Mouse (Mus musculus): ENCODE measurements around the gene Inhbc.
"Not testable (repeated sequence)": the region's sequence is repeated elsewhere in the genome, so short reads cannot be mapped to it uniquely, and the experiment has no call there.

Gene Inhbc

GRCm38 (mm10) chr10:127325454-127326016 is 44.7 kb downstream of the Inhbc start:
- no peak for DNase-seq

DNA sequence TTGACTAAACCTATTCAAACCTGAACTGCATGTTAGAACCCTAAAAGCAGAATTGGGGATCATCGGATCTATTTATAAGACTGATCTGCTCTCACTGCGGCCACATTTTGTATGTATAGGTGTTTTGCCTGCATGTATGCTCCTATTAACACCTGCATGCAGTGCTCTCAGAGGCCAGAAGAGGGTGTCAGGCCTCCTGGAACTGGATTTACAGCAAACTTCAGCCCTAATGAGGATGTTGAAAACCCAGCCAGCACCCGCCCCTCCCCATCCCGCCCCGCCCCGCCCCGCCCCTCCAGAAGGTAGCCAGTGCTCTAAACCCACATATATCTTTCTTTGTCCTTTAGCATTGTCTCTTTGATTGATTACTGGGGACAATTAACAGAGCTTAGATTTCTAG is 45.7 kb downstream of the Inhbc start:
- DNase-seq, result peak; percentile 53

GRCm38 (mm10) chr10:127323131-127323855 is 46.9 kb downstream of the Inhbc start:
- no peak for DNase-seq

- DNase-seq, result no peak
Measured at GRCm38 (mm10) chr10:127322669-127323068, 47.6 kb downstream of the Inhbc start.

- no peak for DNase-seq
Measured at GRCm38 (mm10) chr10:127322178-127322577, 48.1 kb downstream of the Inhbc start.

- DNase-seq, result no peak
Measured at GRCm38 (mm10) chr10:127321621-127322020, 48.6 kb downstream of the Inhbc start, which contains the start of gene Arhgap9. Gene Arhgap9, plus strand, starts transcription at chr10:127321964.

DNA sequence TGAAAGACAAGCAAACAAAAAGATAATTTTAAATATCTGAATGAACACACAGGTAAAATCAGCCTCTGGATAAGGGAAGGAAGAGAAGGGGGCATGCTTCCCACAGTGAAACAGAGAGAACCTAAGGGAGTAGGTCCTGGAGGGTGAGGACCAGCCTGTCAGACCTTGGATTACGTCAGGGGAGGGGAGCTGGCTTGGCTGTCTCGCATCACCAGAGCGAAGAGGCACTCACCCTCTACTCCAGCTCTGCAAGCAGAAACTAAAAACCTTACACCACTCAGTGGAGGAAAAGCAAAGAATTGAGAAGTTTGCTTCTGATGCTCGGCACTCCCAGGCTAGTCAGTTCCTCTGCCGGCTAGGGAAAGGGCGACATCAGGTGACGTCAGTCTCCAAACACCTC is 50.3 kb downstream of the Inhbc start:
- no peak for DNase-seq

GRCm38 (mm10) chr10:127318009-127318408 is 52.2 kb downstream of the Inhbc start:
- no peak for DNase-seq

GRCm38 (mm10) chr10:127317277-127317676 is 53.0 kb downstream of the Inhbc start:
- no peak for DNase-seq

DNA sequence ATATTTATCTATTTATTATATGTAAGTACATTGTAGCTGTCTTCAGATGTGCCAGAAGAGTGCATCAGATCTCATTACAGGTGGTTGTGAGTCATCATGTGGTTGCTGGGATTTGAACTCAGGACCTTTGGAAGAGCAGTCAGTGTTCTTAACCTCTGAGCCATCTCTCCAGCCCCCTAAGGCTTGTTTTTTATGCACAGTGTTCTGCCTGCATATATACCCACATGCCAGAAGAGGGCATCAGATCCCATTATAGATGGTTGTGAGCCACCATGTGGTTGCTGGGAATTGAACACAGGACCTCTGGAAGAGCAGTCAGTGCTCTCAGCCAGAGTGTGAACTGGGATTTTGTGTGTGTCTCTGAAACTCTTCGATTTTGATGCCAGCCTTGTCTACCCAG is 55.3 kb downstream of the Inhbc start:
- DNase-seq, result not testable (repeated sequence)

- not testable (repeated sequence) for DNase-seq
Measured at GRCm38 (mm10) chr10:127313516-127313915, 56.7 kb downstream of the Inhbc start.

DNA sequence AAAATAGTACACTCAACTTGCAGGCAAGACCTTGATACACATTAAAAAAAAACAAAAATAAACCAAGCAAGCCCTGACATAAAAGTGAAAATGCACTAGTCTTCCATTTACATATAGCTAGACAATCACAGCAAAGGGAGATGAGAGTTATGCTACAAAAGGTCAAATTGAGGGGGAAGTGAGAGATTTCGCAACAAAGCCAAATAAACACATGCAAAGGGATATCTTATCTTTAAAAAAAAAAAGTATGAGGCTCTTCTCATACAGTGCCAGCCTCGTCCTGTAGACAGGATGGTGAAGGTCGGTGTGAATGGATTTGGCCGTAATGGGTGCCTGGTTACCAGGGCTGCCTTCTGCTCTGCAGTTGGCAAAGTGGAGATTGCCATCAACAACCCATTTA is 57.4 kb downstream of the Inhbc start:
- no peak for DNase-seq

GRCm38 (mm10) chr10:127312356-127312676 is 57.9 kb downstream of the Inhbc start:
- DNase-seq, result peak; percentile 82

DNA sequence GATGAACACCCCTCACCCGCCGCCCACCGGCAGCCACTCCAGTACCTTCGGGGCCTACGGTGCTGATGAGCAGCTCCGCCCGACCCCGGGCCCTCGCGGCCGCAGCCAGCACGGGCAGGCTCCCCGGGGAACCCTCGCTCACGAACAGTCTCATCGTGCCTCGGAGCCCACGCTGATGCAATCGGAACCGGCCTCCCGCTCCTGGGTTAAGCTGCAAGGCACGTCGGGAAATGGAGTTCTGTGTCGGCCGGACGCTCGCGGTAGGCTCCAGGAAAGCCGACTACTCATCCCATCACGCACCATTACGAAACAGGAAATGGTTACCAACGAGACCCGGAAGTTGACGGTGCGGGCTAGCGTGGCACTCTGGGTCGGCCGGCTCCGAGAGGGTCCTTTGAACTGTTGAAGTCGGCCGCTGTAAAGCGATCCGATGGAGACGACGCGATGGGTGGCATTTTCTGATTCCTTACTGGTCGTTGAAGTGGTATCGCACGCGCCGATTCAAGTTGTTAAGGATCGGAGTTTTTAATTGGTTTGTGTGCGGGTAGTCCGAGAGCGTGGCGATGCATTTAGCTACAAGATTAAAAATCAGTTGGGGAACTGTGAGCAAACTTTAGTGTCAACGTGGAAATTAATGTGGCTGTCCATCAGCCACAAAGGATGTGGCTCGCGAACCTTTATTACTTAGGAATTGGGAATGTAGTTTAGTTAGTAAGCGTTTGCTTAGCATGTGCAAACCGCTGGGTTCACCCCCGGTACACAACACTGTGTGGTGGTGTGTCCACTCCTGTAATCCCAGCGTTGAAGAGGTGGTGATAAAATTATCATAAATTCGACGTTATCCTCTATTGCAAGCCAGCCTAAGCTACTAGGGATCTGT is 58.5 kb downstream of the Inhbc start, which contains the start of gene Mars:
Mars (minus strand) TSS at position 311 of the 880 bp plus-strand sequence.
- peak; percentile 96 for DNase-seq

DNA sequence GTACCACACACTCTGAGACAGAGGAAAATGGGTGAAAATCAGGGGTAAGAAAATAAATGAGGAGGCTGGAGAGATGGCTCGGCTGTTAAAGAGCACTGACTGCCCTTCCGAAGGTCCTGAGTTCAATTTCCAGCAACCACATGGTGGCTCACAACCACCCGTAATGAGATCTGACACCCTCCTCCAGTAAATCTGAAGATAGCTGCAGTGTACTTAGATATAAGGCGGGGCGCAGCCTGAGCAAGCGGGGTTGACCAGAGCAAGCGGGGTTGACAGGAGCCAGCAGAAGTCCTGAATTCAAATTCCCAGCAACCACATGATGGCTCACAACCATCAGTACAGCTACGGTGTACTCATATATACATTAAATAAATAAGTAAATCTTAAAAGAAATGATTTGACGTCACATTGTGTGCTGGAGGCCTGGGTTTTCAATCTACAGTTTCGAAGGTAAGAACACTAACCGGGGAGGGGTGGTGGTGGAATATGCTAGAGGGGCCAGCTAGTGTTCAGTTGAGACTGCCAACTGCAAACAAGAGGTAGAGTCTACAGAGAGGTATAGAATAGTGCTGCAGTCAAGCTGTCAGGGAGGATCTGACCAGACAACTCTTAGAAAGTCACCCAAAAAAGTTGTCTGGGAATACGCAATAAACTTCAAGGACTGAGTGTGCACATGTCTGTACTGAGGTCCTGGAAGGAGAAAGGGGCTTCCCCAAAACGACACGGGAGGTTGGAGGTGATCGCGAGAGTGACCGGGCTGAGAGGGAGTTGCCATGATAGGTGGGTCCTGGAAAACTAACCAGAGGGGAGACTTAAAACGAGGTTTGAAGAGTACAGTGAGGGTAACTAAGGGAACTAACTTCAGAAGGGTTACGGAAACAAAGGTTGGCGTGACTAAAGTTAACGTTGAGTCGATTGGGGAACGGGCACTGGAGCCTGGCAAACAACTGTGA is 59.4 kb downstream of the Inhbc start:
- no peak for DNase-seq

DNA sequence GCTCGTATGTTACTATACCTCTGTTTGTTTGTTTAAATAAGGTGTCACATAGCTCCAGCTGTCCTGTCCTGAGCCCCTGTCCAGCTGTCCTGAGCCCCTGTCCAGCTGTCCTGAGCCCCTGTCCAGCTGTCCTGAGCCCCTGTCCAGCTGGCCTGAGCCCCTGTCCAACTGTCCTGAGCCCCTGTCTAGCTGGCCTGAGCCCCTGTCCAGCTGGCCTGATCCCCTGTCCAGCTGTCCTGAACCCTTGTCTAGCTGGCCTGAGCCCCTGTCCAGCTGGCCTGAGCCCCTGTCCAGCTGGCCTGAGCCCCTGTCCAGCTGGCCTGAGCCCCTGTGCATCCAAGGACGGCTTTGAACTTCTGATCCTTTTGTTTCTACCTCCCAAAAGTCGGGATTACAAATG is 61.1 kb downstream of the Inhbc start:
- not testable (repeated sequence) for DNase-seq
